11 mouse cellular contexts compared by ENCODE assay signal in genomic region chr15:99796066-99796465, GRCm38 (mm10). TPM values are rescaled to one million over a fixed set of nuclear protein-coding genes. Genes with fewer than 3 reads are reported as not detected.
DNase-seq lines count a peak whose midpoint lies in the region; ATAC-seq and TF ChIP-seq lines count a peak whose summit lies in the region.
"Had no signal": no experiment of that assay in that cellular context is flagged by ENCODE, and none has a peak within 500 bp of the region (broad histone marks: within the 10 kb centered on the region; RNA-seq: fewer than 3 reads in every experiment).

No protein-coding gene starts in this region.

- H3K4me3 ChIP-seq in kidney, postnatal 0 days (replicated peaks; ENCODE audit: low read depth, low read length): no peak overlapping the region
- H3K4me3 ChIP-seq in stomach, postnatal 0 days (ENCODE audit: low read depth, low read length): no peak overlapping the region
- H3K4me3 ChIP-seq: heart, embryonic 15.5 days; liver, embryonic 13.5 days had no signal

- ATAC-seq in kidney, postnatal 0 days (replicated peaks; ENCODE audit: low FRiP score, low read depth): no peak
- no peak for ATAC-seq in stomach, postnatal 0 days (ENCODE audit: low FRiP score, low TSS enrichment)

- H3K36me3 ChIP-seq in kidney, postnatal 0 days (ENCODE audit: insufficient read depth, low read length): peaks cover 27% of the 10 kb centered on the region
- peaks cover 23% of the 10 kb centered on the region for H3K36me3 ChIP-seq in stomach, postnatal 0 days (ENCODE audit: control insufficient read depth, insufficient read depth, low read length)

- DNase-seq in cerebellum, postnatal 10 days: peak; percentile 44 to 46
- DNase-seq in cerebellum, adult 18-20 months: no peak
- peak; percentile 62 for DNase-seq in kidney, postnatal 0 days (ENCODE audit: low spot score)
- DNase-seq in kidney, postnatal 14 days: no peak
- peak; percentile 22 for DNase-seq in thymus, postnatal 14 days
- no peak for DNase-seq in thymus, postnatal 0 days (ENCODE audit: low spot score)
- DNase-seq in stomach, postnatal 0 days (ENCODE audit: low spot score): no peak
- DNase-seq in right cerebral cortex, postnatal 4 days: no peak
- DNase-seq: adrenal gland, postnatal 10 days; liver, embryonic 13.5 days had no signal

- no peaks in the 10 kb centered on the region for H3K27me3 ChIP-seq in kidney, postnatal 0 days (ENCODE audit: insufficient read depth, low read length)
- H3K27me3 ChIP-seq in stomach, postnatal 0 days (ENCODE audit: control insufficient read depth, insufficient read depth, low read length): no peaks in the 10 kb centered on the region
- H3K27me3 ChIP-seq: heart, embryonic 15.5 days; liver, embryonic 13.5 days had no signal

- no peak for TF ChIP-seq EP300 in stomach, postnatal 0 days (optimal IDR thresholded peaks at IDR 0.05)

- TF ChIP-seq CTCF in kidney, postnatal 0 days (IDR thresholded peaks at IDR 0.05; ENCODE audit: low read depth): peak; percentile 60
- peak; percentile 65 for TF ChIP-seq CTCF in stomach, postnatal 0 days (IDR thresholded peaks at IDR 0.05; ENCODE audit: low read depth)

- H3K4me1 ChIP-seq in kidney, postnatal 0 days (replicated peaks; ENCODE audit: insufficient read depth, low read length): no peaks in the 10 kb centered on the region
- H3K4me1 ChIP-seq in stomach, postnatal 0 days (replicated peaks; ENCODE audit: control insufficient read depth, insufficient read depth): no peaks in the 10 kb centered on the region
- H3K4me1 ChIP-seq: heart, embryonic 15.5 days; liver, embryonic 13.5 days had no signal

- H3K9me3 ChIP-seq in kidney, postnatal 0 days (replicated peaks; ENCODE audit: low read length): no peaks in the 10 kb centered on the region
- H3K9me3 ChIP-seq in stomach, postnatal 0 days (ENCODE audit: control insufficient read depth, low read length): no peaks in the 10 kb centered on the region
- H3K9me3 ChIP-seq: heart, embryonic 15.5 days; liver, embryonic 13.5 days had no signal

- WGBS in kidney, postnatal 0 days: 88% methylated on average over 3 of the region's 3 CpGs
- WGBS in stomach, postnatal 0 days: 74% methylated on average over 3 of the region's 3 CpGs

- H3K9ac ChIP-seq in kidney, postnatal 0 days (ENCODE audit: low read depth, low read length): no peak overlapping the region
- H3K9ac ChIP-seq in stomach, postnatal 0 days (ENCODE audit: low read length): no peak overlapping the region
- H3K9ac ChIP-seq: heart, embryonic 15.5 days; liver, embryonic 13.5 days had no signal

- no peak overlapping the region for H3K4me2 ChIP-seq in kidney, postnatal 0 days (ENCODE audit: low read length)
- no peak overlapping the region for H3K4me2 ChIP-seq in stomach, postnatal 0 days (replicated peaks; ENCODE audit: low read depth)
- H3K4me2 ChIP-seq: heart, embryonic 15.5 days; liver, embryonic 13.5 days had no signal

- no peak overlapping the region for H3K27ac ChIP-seq in kidney, postnatal 0 days
- H3K27ac ChIP-seq in stomach, postnatal 0 days (replicated peaks): no peak overlapping the region
- H3K27ac ChIP-seq: heart, embryonic 15.5 days; liver, embryonic 13.5 days had no signal

RNA-seq across cellular contexts. Expression of gene Cers5, which starts 23.4 kb away (rescaled TPM):
- polyA plus RNA-seq in kidney, postnatal 0 days (2015; fragmentation: Nextera tagmentation; extraction: Ambion mirVana): 60.8 and 63.2 TPM in 2 replicates
- 42.2 and 48.4 TPM in 2 replicates for polyA plus RNA-seq in thymus, postnatal 0 days (2015; fragmentation: Nextera tagmentation; extraction: Ambion mirVana)
- polyA plus RNA-seq in stomach, postnatal 0 days (2015; fragmentation: Nextera tagmentation; extraction: Ambion mirVana): 32.2 and 33.6 TPM in 2 replicates

Comparison
In these comparisons a context has a peak if more than half of its experiments do, and no peak if none do; other contexts are left out.
1. DNase-seq: peak in cerebellum, postnatal 10 days (2 of 2), kidney, postnatal 0 days (single experiment) and thymus, postnatal 14 days (single experiment); none in cerebellum, adult 18-20 months (0 of 2), kidney, postnatal 14 days (single experiment), thymus, postnatal 0 days (single experiment), stomach, postnatal 0 days (single experiment) and right cerebral cortex, postnatal 4 days (single experiment).